Mouse (Mus musculus) megakaryocyte, embryonic 14.5 days (primary cell): Measurements from ENCODE around the gene Gm6169.

ENCODE experiments used
- FLI1 ChIP-seq: IDR thresholded peaks from 2 replicates; pipeline ENCODE4 v1.6.1; 2012; ENCODE audit warnings: low read length, inconsistent platforms, mixed read lengths
- GATA1 ChIP-seq: IDR thresholded peaks from 3 replicates; pipeline ENCODE4 v1.6.1; 2012; ENCODE audit warnings: mixed read lengths, low read length, inconsistent platforms, borderline replicate concordance

DNA sequence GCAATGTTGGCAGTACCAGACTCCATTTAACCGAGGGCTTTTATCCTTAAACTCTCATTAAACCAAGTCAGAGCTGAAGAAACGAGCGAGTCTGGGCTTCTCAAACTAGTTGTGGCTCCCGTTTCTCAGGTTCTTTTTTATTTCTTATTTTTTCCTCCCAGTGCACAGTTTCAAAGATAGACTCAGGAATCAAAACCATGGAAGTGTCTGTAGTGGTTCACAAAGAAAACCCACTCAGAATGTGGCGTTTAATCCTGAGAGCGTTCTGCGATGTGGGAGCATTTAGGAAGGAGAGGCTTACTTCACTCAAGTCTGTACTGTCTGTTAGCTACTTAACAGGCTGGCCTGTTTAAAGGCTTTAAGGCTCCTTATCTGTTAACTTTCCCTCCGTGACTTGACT lies 30.9 kb downstream of the Gm6169 start:
- no peak for TF ChIP-seq GATA1
- no peak for TF ChIP-seq FLI1
